Mouse (Mus musculus) ES-E14 (cell line): ENCODE measurements around the gene Cd2bp2.

Experiments
- CHD2 ChIP-seq: IDR thresholded peaks from 2 replicates; pipeline ENCODE4 v1.6.1; 2014; ENCODE audit warnings: mild to moderate bottlenecking, low read depth, low read length, inconsistent platforms
- MAFK ChIP-seq: IDR thresholded peaks from 2 replicates; pipeline ENCODE4 v1.6.1; 2014; ENCODE audit warnings: mild to moderate bottlenecking, low read depth, low read length, inconsistent platforms; ENCODE audit not compliant: insufficient read depth
- ZNF384 ChIP-seq: IDR thresholded peaks from 2 replicates; pipeline ENCODE4 v1.6.1; 2012; ENCODE audit warnings: low read depth, low read length, inconsistent platforms

GRCm38 (mm10) chr7:127176937-127177336 is 18.9 kb downstream of the Cd2bp2 start:
- TF ChIP-seq ZNF384, result no peak
- no peak for TF ChIP-seq MAFK
- no peak for TF ChIP-seq CHD2
